Mouse (Mus musculus): Measurements from ENCODE around the gene Atp5j2. TPM values are rescaled to one million over a fixed set of nuclear protein-coding genes. Genes with fewer than 3 reads are reported as not detected.

Atp5j2 gene
- total RNA-seq, 1 experiment = 537 TPM

DNA sequence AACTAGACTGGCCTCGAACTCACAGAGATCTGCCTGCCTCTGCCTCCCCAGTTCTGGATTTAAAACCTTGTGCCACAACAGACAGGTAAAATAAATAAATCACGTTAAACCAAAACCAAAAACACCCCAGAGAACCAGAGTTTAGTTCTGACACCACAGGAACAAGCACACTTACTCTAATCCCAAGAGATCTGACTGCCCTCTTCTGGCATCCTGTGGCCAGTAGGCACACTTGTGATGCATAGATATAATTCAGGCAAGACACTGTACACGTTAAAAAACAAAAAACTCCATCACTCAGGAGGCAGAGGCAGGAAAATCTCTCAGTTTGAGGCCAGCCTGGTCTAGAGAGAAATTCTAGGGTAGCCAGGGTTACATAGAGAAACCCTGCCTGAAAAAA lies 10.6 kb upstream of the Atp5j2 start:
- DNase-seq (ENCODE audit: low read depth, low spot score) = no peak
- in situ Hi-C loops (cut with MboI; ENCODE audit: low sequenced_read_pairs in 2 of 2, unreplicated experiment in 2 of 2) = no loop called here
- H3K36me3 ChIP-seq (ENCODE audit: control insufficient read depth, insufficient read depth, low read length, poor library complexity, severe bottlenecking) = no peaks in the 10 kb centered on the region; the same call in 1 of the 2 replicates
- H3K4me3 ChIP-seq (ENCODE audit: insufficient read depth in 1 of 2, low read depth in 1 of 2, low read length in 2 of 2, poor library complexity in 1 of 2, severe bottlenecking in 1 of 2) = no peak overlapping the region
- H3K9me3 ChIP-seq (ENCODE audit: control insufficient read depth, insufficient read depth, low read depth, low read length) = no peaks in the 10 kb centered on the region
- H3K27ac ChIP-seq (ENCODE audit: insufficient read depth, low read depth, low read length, poor library complexity, severe bottlenecking) = no peak overlapping the region
- 0 out of 4 replicates have a peak, but pooled peaks cover 0 to under 1% of the 10 kb centered on the region in 2 experiments for H3K4me1 ChIP-seq (ENCODE audit: control insufficient read depth in 2 of 2, insufficient read depth in 2 of 2, low read length in 2 of 2, poor library complexity in 1 of 2)
- TF ChIP-seq ZC3H11A (IDR thresholded peaks at IDR 0.05; ENCODE audit: borderline replicate concordance, low read depth, low read length) (no peak), MAFK (IDR thresholded peaks at IDR 0.05; ENCODE audit: insufficient read depth, low read depth, low read length) (no peak), HCFC1 (IDR thresholded peaks at IDR 0.05; ENCODE audit: borderline replicate concordance, insufficient read depth, low read length) (no peak), CHD2 (IDR thresholded peaks at IDR 0.05; ENCODE audit: low read depth, low read length) (no peak), ZNF384 (IDR thresholded peaks at IDR 0.05; ENCODE audit: low read depth, low read length) (no peak)
- H3K9ac ChIP-seq (ENCODE audit: insufficient read depth, low read depth, low read length, poor library complexity, severe bottlenecking) = no peak overlapping the region

DNA sequence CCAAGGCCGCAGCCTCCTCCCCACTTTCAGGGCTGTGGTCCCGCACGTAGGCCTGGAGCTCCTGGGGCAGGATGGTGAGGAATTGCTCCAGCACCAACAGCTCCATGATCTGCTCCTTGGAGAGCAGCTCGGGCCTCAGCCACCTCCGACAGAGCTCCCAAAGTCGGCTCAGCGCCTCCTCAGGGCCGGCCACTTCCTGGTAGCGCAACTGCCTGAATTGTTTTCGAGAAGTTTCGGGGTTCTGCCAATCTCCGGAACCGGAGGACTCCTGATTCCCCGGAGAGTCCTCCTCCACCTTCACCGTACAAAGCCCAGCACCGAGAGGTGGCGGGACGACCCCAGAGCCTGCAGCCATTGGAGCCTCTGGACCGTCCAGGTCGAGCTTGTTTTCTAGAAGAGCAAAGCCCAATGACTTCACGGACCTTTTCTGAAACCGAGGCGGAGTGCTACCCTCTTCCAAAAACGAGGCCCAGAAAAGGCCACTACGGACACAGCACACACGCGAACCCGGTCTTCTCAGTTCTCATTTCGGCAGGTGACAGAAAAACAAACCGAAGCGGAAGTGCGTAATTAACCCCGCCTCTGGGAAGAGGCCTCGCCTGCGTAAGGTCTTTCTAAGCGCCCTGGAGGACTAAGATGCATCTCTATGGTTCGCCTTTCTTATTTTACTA lies 9.6 kb upstream of the Atp5j2 start, which contains the start of gene Zkscan14:
Gene Zkscan14, minus strand, starts transcription at position 548 of the 671 bp plus-strand sequence.
- Histone ChIP-seq H3K9ac (ENCODE audit: insufficient read depth, low read depth, low read length, poor library complexity, severe bottlenecking) (peak within 1 kb of the TSS; percentile 74), H3K9me3 (ENCODE audit: control insufficient read depth, insufficient read depth, low read depth, low read length) (no peaks in the 10 kb centered on the region), H3K4me1 (ENCODE audit: control insufficient read depth in 2 of 2, insufficient read depth in 2 of 2, low read length in 2 of 2, poor library complexity in 1 of 2) (no peaks in the 10 kb centered on the region), H3K27ac (ENCODE audit: insufficient read depth, low read depth, low read length, poor library complexity, severe bottlenecking) (no peak within 1 kb of the TSS), H3K36me3 (ENCODE audit: control insufficient read depth, insufficient read depth, low read length, poor library complexity, severe bottlenecking) (no peaks in the 10 kb centered on the region), H3K4me3 (ENCODE audit: insufficient read depth in 1 of 2, low read depth in 1 of 2, low read length in 2 of 2, poor library complexity in 1 of 2, severe bottlenecking in 1 of 2) (peak within 1 kb of the TSS; percentile 73 to 96)
- TF ChIP-seq MAFK (IDR thresholded peaks at IDR 0.05; ENCODE audit: insufficient read depth, low read depth, low read length) = no peak
- TF ChIP-seq CHD2 (IDR thresholded peaks at IDR 0.05; ENCODE audit: low read depth, low read length) = no peak
- no peak for TF ChIP-seq HCFC1 (IDR thresholded peaks at IDR 0.05; ENCODE audit: borderline replicate concordance, insufficient read depth, low read length)
- TF ChIP-seq ZC3H11A (IDR thresholded peaks at IDR 0.05; ENCODE audit: borderline replicate concordance, low read depth, low read length) = no peak
- no peak for TF ChIP-seq ZNF384 (IDR thresholded peaks at IDR 0.05; ENCODE audit: low read depth, low read length)
- in situ Hi-C loops (cut with MboI; ENCODE audit: low sequenced_read_pairs in 2 of 2, unreplicated experiment in 2 of 2) = no loop called here
- no peak for DNase-seq (ENCODE audit: low read depth, low spot score)

DNA sequence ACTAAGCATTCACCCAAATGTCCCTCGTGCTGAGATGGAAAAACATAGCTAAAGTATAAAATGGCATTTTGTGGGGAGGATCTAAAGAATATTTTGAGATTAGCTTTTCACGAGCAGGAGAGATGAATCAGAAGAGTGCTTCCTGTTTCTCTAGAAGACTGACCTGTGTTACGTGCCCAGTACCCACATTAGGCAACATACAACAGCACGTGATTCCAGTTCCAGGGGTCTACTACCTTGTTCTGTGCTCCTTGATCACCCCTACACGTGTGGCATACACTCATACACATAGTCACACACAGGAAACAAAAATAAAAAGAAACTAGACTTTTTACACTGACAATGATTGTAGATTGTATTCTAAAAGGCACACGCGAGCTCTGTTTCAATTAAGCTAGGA lies 8.5 kb upstream of the Atp5j2 start:
- Histone ChIP-seq H3K9ac (ENCODE audit: insufficient read depth, low read depth, low read length, poor library complexity, severe bottlenecking) (no peak overlapping the region), H3K4me3 (ENCODE audit: insufficient read depth in 1 of 2, low read depth in 1 of 2, low read length in 2 of 2, poor library complexity in 1 of 2, severe bottlenecking in 1 of 2) (peak overlapping the region in 1 of 2 experiments; percentile 96; a peak in 1 of 4 replicates), H3K36me3 (ENCODE audit: control insufficient read depth, insufficient read depth, low read length, poor library complexity, severe bottlenecking) (peaks cover under 1% of the 10 kb centered on the region; the same call in 1 of the 2 replicates), H3K9me3 (ENCODE audit: control insufficient read depth, insufficient read depth, low read depth, low read length) (no peaks in the 10 kb centered on the region), H3K27ac (ENCODE audit: insufficient read depth, low read depth, low read length, poor library complexity, severe bottlenecking) (no peak overlapping the region), H3K4me1 (ENCODE audit: control insufficient read depth in 2 of 2, insufficient read depth in 2 of 2, low read length in 2 of 2, poor library complexity in 1 of 2) (no peaks in the 10 kb centered on the region)
- DNase-seq (ENCODE audit: low read depth, low spot score) = no peak
- in situ Hi-C loops (cut with MboI; ENCODE audit: low sequenced_read_pairs in 2 of 2, unreplicated experiment in 2 of 2) = no loop called here
- TF ChIP-seq HCFC1 (IDR thresholded peaks at IDR 0.05; ENCODE audit: borderline replicate concordance, insufficient read depth, low read length) (no peak), CHD2 (IDR thresholded peaks at IDR 0.05; ENCODE audit: low read depth, low read length) (no peak), MAFK (IDR thresholded peaks at IDR 0.05; ENCODE audit: insufficient read depth, low read depth, low read length) (no peak), ZC3H11A (IDR thresholded peaks at IDR 0.05; ENCODE audit: borderline replicate concordance, low read depth, low read length) (no peak), ZNF384 (IDR thresholded peaks at IDR 0.05; ENCODE audit: low read depth, low read length) (no peak)

DNA sequence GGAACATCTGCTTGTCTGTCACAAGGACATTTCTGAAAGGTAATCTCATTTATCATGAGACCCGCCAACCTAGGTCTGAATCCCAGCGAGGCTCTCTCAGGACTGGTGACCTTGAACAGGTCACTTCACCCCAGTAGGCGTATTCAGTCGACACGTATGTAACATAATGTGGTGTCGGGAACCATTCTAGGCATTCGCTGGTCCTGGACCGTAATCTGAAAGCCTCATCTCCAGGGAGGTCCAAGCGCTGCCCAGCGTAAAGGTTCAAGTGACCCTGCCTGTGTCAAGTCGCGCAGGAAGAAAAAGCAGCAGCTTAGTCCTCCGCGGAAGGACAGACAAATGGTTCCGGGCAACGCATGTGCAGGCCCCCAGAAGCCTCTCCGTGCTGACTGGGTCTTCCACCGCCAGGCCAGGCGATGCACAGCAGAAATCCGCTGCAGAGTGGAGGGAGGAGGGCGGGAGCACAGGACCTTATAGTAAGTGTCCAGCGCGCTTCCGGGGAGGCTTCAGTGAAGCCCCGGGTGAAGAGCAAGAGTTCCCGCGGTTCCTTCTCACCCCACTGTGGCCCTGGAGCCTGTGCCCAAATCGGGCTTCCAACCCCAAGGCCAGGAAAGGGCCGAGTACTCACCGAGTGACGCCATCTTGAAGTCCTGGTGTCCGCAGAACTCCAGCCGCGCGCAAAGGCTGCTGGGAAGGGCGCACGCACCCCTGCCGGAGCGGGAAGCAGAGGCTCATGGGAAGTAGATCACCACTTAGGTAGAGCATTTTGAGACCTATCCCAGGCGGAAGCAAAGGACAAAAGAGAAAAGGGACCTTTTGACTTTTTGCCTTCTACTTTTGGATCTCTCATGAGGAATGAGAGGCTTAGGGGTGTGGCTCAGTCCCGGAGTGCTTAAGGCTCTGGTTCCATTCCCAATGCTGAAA lies 725 bp downstream of the Atp5j2 start:
- in situ Hi-C loops (cut with MboI; ENCODE audit: low sequenced_read_pairs in 2 of 2, unreplicated experiment in 2 of 2) = no loop called here
- Histone ChIP-seq H3K36me3 (ENCODE audit: control insufficient read depth, insufficient read depth, low read length, poor library complexity, severe bottlenecking) (peaks cover 18% of the 10 kb centered on the region), H3K9me3 (ENCODE audit: control insufficient read depth, insufficient read depth, low read depth, low read length) (no peaks in the 10 kb centered on the region), H3K9ac (ENCODE audit: insufficient read depth, low read depth, low read length, poor library complexity, severe bottlenecking) (peak overlapping the region; percentile 91), H3K4me1 (ENCODE audit: control insufficient read depth in 2 of 2, insufficient read depth in 2 of 2, low read length in 2 of 2, poor library complexity in 1 of 2) (peaks cover 5 to 6% of the 10 kb centered on the region in 2 experiments; a peak in 3 of 4 replicates), H3K27ac (ENCODE audit: insufficient read depth, low read depth, low read length, poor library complexity, severe bottlenecking) (peak overlapping the region; percentile 73), H3K4me3 (ENCODE audit: insufficient read depth in 1 of 2, low read depth in 1 of 2, low read length in 2 of 2, poor library complexity in 1 of 2, severe bottlenecking in 1 of 2) (peak overlapping the region; percentile 91 to 95)
- TF ChIP-seq MAFK (IDR thresholded peaks at IDR 0.05; ENCODE audit: insufficient read depth, low read depth, low read length) (peak; percentile 25; the same call in 1 of the 2 replicates), HCFC1 (IDR thresholded peaks at IDR 0.05; ENCODE audit: borderline replicate concordance, insufficient read depth, low read length) (peak; percentile 65; the same call in 1 of the 2 replicates), ZNF384 (IDR thresholded peaks at IDR 0.05; ENCODE audit: low read depth, low read length) (no peak), CHD2 (IDR thresholded peaks at IDR 0.05; ENCODE audit: low read depth, low read length) (no peak), ZC3H11A (IDR thresholded peaks at IDR 0.05; ENCODE audit: borderline replicate concordance, low read depth, low read length) (no peak)
- peak; percentile 84 for DNase-seq (ENCODE audit: low read depth, low spot score)
